Mouse (Mus musculus) neural tube, embryonic 10.5 days (tissue): ENCODE results near the gene Nisch.

Experiments
- DNase-seq: peaks from one replicate; pipeline ENCODE4 v3.0.0-alpha.2; 2017; ENCODE audit warnings: low spot score; ENCODE audit errors: extremely low spot score

Nisch gene

GRCm38 (mm10) chr14:31215157-31216002, 1.4 kb downstream of the Nisch start:
- DNase-seq = peak; percentile 63

DNA sequence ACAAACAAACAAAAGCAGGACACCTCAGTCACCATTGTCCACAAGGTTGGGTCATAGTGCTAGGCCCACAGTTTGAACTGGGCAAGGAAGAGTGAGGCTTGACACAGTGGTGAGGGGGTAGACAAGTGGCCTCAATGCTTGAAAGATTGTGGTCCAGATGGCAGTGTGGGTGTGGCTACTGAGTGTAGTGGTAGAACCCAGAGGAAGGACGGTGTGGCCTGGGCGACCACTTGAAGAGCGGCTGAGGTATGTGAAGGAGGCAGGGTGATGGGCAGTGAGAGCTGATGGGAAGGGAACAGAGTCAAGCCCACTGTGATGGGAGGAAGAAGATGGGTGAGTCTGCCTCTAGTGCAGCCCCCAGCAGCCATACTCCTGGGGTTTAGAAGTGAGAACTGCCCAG, 2.1 kb downstream of the Nisch start:
- no peak for DNase-seq

- DNase-seq = no peak
These were observed 2.9 kb downstream of the Nisch start for GRCm38 (mm10) chr14:31213868-31214267.

DNA sequence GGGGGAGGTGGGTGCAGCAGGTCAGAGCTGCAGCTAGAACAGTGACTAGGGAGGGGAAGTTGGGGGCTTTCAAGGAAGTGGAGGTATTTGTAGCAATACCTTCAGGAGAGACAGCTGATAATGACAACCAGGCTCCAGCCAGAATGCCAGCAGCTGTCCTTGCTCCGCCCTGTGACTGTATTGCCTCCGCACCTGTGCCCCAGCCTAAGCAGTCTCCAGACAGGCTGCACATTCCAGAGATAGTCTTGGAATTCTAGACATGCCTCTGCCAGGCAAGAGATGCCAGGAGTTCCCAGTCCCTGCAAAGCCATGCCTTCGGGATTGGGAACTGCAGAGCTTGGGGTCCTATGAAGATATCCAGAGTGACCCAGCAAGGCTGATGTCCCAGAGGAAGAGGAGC, 4.2 kb downstream of the Nisch start:
- no peak for DNase-seq

DNA sequence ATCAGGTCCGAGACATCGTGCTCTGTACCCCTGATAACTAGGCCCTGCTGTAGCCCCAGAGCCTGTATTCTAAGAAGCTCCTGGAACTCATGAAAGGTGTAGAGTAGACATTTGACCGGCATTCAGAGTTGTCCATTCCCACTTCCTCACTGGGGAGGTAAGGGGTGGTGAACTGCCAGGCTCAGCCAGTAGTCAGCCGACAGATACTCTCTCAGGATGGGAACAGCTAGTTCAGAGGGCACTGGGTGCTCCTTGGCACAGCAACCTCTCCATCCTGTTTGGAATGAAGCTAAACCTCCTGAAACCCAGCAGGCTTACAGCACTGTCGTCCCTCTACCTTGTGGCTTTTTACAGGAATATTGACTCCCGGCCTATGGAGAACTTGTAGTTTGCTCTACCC, 4.9 kb downstream of the Nisch start:
- DNase-seq = no peak

- DNase-seq = no peak
These were observed 7.6 kb downstream of the Nisch start for GRCm38 (mm10) chr14:31209133-31209557.

GRCm38 (mm10) chr14:31208084-31208483, 8.7 kb downstream of the Nisch start, which contains the start of gene Tnnc1:
TSS of gene Tnnc1 (plus strand) at chr14:31208312.
- DNase-seq = no peak

- no peak for DNase-seq
These were observed 9.5 kb downstream of the Nisch start for GRCm38 (mm10) chr14:31207070-31207830.

- DNase-seq = peak; percentile 93
These were observed 10.2 kb downstream of the Nisch start for GRCm38 (mm10) chr14:31206472-31206981.

DNA sequence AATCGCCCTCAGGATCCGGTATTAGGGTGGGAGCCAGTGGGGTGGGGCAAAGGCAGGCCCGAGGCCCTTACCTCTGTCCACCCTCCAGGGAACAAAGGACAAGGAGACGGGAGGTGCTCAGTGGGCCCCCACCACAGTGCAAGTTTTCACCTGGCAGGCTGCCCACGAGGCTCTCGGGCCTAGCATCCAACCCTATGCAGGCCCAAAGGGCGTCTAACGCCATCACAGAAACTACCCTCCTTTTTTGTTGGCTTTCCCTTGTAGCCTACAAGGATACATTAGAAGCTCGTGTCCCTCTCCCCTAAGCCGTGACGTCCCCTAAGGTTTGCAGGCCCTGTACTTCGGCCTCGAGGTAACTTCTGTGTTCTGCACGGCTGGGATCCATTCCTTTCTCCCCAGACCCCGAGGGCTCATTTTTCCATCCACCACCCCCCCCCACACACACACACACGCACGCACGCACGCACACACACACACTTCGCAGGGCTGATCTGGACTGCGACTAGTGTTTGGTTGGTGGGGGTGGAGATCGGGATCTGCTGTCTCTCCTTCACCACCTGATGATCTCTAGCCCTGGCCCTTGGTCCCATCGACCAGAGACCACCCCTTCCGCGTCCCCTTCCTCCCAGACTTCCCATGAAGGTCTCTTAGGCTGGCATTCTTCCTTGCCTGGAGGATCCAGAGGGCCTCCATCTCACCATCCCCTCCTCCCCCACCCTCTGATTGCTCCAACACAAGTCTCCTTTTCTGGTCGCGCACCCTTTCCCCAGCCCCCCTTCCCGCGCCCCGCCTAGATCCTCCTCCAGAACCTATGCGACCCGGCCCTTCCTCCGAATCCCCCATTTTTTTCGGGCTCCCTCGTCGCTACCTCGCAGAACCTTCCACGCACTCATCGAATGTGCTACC, 10.9 kb downstream of the Nisch start:
- DNase-seq = peak; percentile 62

- no peak for DNase-seq
These were observed 11.5 kb downstream of the Nisch start for GRCm38 (mm10) chr14:31205244-31205561.

GRCm38 (mm10) chr14:31204844-31205243, 11.9 kb downstream of the Nisch start:
- no peak for DNase-seq

DNA sequence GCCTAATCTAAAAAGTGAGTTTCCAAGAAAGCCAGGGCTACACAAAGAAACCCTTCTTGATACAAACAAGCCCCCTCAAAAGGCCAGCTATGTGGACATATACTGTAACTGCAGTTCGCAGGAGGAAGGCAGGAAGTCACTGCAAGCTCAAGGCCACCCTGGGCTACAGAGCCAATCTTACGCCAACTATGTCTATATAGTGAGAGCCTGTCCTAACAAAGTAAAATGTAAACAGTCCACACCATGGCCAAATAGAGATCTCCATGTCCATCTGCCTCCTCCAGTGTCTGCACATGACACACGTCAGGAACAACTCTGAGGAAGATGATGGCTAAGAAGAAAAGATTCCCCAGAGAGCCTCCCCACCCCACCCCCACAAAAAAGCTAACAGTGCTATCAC, 16.7 kb downstream of the Nisch start:
- no peak for DNase-seq

GRCm38 (mm10) chr14:31199599-31199998, 17.1 kb downstream of the Nisch start:
- DNase-seq = no peak

DNA sequence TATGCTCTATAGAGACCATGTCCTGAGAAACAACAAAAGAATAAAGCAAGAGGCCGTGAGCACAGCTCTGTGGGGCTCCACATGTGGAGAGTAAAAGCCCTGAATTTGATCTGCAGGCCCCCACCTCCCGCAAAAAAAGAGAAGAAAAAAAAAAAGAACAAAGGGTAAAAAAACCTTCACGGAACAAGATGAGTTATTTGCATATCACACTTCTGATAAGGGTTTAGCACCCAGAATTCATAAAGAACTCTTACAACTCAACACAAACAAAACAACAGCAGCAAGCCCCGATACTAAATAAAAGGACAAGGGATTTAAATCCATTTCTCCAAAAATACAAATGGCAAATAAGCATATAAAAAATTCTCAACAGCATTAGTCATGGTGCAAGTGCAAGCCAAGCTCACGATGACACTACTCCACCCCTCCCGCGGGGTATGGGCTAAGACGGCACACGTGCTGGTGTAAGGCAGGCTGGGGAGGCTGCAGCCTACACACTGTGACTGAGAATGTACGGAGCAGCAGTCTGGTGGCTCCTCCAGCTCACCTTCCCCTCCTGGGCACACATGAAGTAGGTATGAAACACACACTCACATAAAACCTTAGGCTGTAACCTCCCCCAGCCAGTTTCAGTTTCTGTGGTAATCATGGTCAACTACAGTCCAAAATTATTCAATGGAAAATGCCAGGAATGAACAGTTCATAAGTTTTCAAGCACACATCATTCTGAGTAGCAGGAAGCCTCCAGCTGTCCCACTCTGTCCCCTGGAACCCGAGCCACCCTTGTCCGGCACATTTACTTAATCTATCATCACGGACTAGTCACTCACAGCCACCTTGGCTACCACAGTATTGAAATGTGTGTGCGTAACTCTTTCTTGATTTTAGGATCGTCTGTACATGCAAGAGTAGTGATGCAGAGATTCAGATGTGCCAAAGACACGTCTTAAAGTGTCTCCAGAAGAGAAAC, 18.9 kb downstream of the Nisch start:
- DNase-seq = no peak

- no peak for DNase-seq
These were observed 20.8 kb downstream of the Nisch start for GRCm38 (mm10) chr14:31195968-31196367.

GRCm38 (mm10) chr14:31195521-31195920, 21.2 kb downstream of the Nisch start:
- DNase-seq = no peak

GRCm38 (mm10) chr14:31194891-31195513, 21.7 kb downstream of the Nisch start:
- no peak for DNase-seq

- DNase-seq = no peak
These were observed 22.3 kb downstream of the Nisch start for GRCm38 (mm10) chr14:31194441-31194840.

DNA sequence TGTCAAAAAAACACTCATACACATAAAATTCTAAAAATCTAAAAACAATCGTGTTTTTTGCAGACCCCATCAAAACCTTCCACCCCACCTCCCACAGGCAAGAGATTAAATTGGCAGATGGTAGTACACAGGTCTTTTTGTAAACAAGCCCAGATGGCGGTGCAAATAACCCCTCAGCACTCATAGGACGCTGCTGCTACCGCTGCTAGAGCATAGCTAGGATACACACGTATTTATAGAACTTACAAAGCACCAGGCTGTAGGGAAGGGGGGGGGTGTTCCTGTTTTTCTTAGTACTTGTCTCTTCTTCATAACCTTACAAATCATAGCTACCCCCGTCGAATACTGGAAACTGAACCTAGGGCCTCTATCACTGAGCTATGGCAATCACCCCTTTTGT, 23.0 kb downstream of the Nisch start:
- no peak for DNase-seq
